Mouse (Mus musculus) adrenal gland, postnatal 0 days (tissue): Measurements from ENCODE around the gene Gm10358. TPM values are rescaled to one million over a fixed set of nuclear protein-coding genes. Genes with fewer than 3 reads are reported as not detected.

Source experiments
- polyA plus RNA-seq: library from polyadenylated mRNA; unstranded; fragments of >200 nt; fragmentation: Nextera tagmentation; extraction: Ambion mirVana; gene quantifications from 2 replicates; pipeline ENCODE4 v1.2.1, GENCODE M21; 2015

Gene Gm10358
- 0.11 TPM in 1 of 2 replicates, not detected in the other for polyA plus RNA-seq

DNA sequence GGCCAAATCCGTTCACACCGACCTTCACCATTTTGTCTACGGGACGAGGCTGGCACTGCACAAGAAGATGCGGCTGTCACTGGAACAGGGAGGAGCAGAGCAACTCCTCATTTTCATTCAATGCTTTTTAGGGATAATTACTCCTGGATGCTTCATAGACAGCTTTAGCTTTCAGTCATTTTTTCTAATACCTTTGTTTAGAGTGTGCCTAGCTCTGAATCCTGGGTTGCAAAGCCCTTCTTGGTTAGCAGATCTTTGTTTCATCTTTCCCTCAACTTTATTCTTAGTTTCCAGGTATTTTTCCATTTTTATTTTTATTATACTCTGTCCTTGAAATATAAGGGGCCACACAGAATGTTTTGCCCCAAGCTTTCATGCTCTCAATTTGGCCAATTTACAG is at the start of gene Gm10358:
TSS of gene Gm10358 (minus strand) at position 101 of the 400 bp plus-strand sequence.

DNA sequence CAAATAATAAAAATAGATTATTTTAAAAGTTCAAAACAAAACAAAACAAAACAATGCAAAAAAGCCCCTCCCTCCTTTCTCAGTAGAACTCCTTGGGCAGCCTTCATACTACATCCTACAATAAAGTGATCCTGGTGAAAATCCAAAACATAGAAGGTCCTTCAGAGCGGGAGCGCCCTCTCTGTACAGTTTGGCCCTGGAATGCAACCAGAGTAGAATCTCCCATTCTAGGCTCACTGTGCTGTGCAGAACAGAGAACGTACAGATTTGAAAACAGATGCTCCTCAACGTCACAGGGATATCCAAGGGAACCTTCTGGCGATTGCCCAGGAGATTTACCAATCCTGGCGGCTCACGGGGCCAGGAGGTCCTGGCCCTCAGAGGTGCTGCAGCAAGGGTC is 42.0 kb upstream of the Gm10358 start, which contains the start of gene Iqcm:
TSS of gene Iqcm (plus strand) at position 301 of the 400 bp plus-strand sequence.

Other genes with a start within 250 kb of the Gm10358 start
- gene Rasd2, start 192.6 kb downstream of the Gm10358 start, polyA plus RNA-seq, result 0.69 and 0.79 TPM in 2 replicates
- 0.13 TPM in 1 of 2 replicates, not detected in the other for gene Iqcm, start 42.1 kb upstream of the Gm10358 start, polyA plus RNA-seq